ENCODE assay signal across 8 mouse cellular contexts in the genomic region with DNA sequence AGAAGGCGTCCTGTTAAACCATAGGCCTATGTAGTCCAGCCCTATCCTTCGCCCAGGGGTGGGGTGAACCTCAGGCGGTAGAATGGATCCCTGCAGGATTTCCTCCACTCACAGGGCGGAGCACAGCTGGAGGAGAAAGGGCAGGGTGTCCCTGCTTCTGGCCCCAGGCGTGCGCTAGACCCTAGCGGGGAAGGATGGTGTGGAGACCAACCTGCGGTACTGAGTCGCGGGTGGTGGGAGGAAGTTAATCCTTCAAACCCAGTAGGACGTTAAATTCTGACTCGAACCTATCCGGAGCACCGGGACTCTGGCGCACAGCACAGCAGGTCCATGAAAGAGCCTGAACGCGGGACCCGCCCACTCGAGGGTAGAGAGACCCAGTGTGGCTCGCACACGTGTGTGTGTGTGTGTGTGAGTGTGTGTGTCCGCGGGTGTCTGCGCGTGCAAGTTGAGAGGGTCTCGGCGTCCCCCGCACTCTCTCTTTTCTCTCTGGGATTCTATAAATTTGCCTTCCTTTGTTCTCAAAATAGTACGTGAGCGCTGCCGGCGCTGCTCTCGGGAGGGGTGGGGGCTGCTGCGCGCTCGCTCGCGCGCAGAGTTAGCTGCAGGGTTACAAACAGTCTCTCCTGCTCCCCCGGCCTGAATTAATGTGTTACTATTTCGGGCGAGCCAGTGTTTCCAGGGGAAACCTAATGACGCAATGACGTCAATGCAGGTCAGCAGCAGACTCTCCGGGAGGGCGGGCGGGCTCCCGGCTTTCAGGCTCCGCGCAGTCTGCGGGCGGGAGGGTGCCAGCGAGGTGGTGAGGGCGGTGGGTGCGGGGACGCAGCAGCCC.
DNase-seq lines count a peak whose midpoint lies in the region; ATAC-seq lines count a peak whose summit lies in the region.

No protein-coding gene starts in this region.

- peak overlapping the region; percentile 83 for H3K27ac ChIP-seq in forebrain, embryonic 16.5 days (ENCODE audit: low read length)
- H3K27ac ChIP-seq in neural tube, embryonic 12.5 days = no peak overlapping the region

- DNase-seq in NIH3T3 (ENCODE audit: low read depth) = peak; percentile 52
- peak; percentile 70 for DNase-seq in cerebellum, adult 11 months
- DNase-seq in kidney, adult 18-20 months = peak; percentile 67
- peak; percentile 36 for DNase-seq in left cerebral cortex, postnatal 4 days
- no peak for DNase-seq in urinary bladder, postnatal 14 days (ENCODE audit: low spot score)

- peaks cover 20% of the 10 kb centered on the region for H3K4me1 ChIP-seq in forebrain, embryonic 16.5 days (replicated peaks; ENCODE audit: control insufficient read depth, insufficient read depth, low read length)
- H3K4me1 ChIP-seq in neural tube, embryonic 12.5 days = peaks cover 15% of the 10 kb centered on the region; the same call in 1 of the 2 replicates

- WGBS in forebrain, embryonic 16.5 days = under 1% methylated on average over 56 of the region's 56 CpGs
- WGBS in neural tube, embryonic 12.5 days = under 1% methylated on average over 56 of the region's 56 CpGs

- peak overlapping the region; percentile 67 for H3K4me3 ChIP-seq in forebrain, embryonic 16.5 days (replicated peaks; ENCODE audit: low read length)
- H3K4me3 ChIP-seq in neural tube, embryonic 12.5 days = peak overlapping the region; percentile 39

- ATAC-seq in forebrain, embryonic 16.5 days = peak; percentile 92
- ATAC-seq in neural tube, embryonic 12.5 days (ENCODE audit: low FRiP score, low read depth) = peak; percentile 84
- ATAC-seq in megakaryocyte-erythroid progenitor cell, adult 5-6 weeks (replicated peaks; ENCODE audit: low FRiP score, low TSS enrichment, poor library complexity, severe bottlenecking) = no peak

- intact Hi-C loops in left cerebral cortex, postnatal 4 days (cut with DNase I) = no loop called here

- no peaks in the 10 kb centered on the region for H3K36me3 ChIP-seq in forebrain, embryonic 16.5 days (ENCODE audit: control insufficient read depth, insufficient read depth)
- no peaks in the 10 kb centered on the region for H3K36me3 ChIP-seq in neural tube, embryonic 12.5 days

- H3K4me2 ChIP-seq in forebrain, embryonic 16.5 days (ENCODE audit: low read length) = peak overlapping the region; percentile 83
- H3K4me2 ChIP-seq in neural tube, embryonic 12.5 days (replicated peaks) = peak overlapping the region; percentile 72

- H3K27me3 ChIP-seq in forebrain, embryonic 16.5 days (replicated peaks; ENCODE audit: control insufficient read depth, insufficient read depth, low read length) = 0 out of 2 replicates have a peak, but pooled peaks cover 2% of the 10 kb centered on the region
- H3K27me3 ChIP-seq in neural tube, embryonic 12.5 days (replicated peaks) = peaks cover 32% of the 10 kb centered on the region

- no peaks in the 10 kb centered on the region for H3K9me3 ChIP-seq in forebrain, embryonic 16.5 days (ENCODE audit: control insufficient read depth, low read length)
- no peaks in the 10 kb centered on the region for H3K9me3 ChIP-seq in neural tube, embryonic 12.5 days

- H3K9ac ChIP-seq in forebrain, embryonic 16.5 days (replicated peaks; ENCODE audit: low read depth, low read length) = peak overlapping the region; percentile 82
- peak overlapping the region; percentile 66 for H3K9ac ChIP-seq in neural tube, embryonic 12.5 days
